Mouse (Mus musculus): ENCODE data around the gene Dgki. TPM values are rescaled to one million over a fixed set of nuclear protein-coding genes. Genes with fewer than 3 reads are reported as not detected.

Dgki gene
- total and polyA plus RNA-seq, 3 experiments: 0.05 TPM; not detected in 2

DNA sequence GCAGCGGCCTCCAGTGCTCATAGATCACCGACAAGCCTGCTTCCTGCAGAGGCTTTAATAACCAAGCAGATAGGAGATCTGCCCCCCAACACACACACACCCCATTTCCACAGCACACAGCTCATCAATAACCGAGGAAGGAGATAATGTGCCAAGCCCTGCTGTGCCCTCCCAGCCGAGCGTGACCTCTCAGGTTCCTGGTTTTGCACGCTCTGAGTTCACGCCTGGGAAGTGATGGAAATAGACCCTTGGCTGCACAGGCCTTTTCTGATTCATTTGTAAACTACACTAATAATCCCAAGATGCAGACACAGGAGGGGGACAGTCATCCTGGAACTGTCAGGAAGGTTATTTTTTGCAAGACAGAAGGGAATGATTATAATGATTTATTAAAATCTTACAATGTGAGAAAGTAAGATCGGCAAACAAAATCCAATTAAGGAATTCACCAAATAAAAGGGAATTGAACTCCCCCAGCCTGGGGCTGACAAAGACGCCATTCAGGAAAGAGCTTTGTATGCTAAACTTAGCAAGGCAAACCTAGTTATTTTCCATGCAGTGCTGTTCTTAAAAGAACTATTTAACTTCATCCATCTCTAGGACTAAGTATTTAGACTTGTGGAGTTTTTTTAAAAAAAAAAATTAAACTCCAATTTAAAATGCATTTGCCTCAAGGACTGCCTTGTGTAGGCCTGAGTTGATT, 88.3 kb downstream of the Dgki start:
- DNase-seq (ENCODE audit: low spot score) (no peak), ATAC-seq (ENCODE audit: extremely low read depth, insufficient number of reproducible peaks, low FRiP score, poor library complexity, severe bottlenecking) (no peak)
- Histone ChIP-seq H3K9me3 (replicated peaks) (peaks cover 24% of the 10 kb centered on the region), H3K4me1 (ENCODE audit: insufficient read depth, low read depth, low read length) (no peaks in the 10 kb centered on the region), H3K27me3 (ENCODE audit: insufficient read depth, low read length) (no peaks in the 10 kb centered on the region), H3K4me3 (ENCODE audit: low read depth, low read length) (no peak overlapping the region), H3K36me3 (replicated peaks) (no peaks in the 10 kb centered on the region)
- no peak for TF ChIP-seq POLR2AphosphoS5 (IDR thresholded peaks at IDR 0.05; ENCODE audit: insufficient replicate concordance, low read depth, low read length)
- TF ChIP-seq TAL1 (conservative IDR thresholded peaks at IDR 0.05; ENCODE audit: low read depth, low read length): no peak
- TF ChIP-seq GATA2 (IDR thresholded peaks at IDR 0.05; ENCODE audit: borderline replicate concordance, low read depth, low read length): no peak
- TF ChIP-seq CTCF (IDR thresholded peaks at IDR 0.05; ENCODE audit: low read depth, low read length): no peak
- no peak for TF ChIP-seq GATA1 (IDR thresholded peaks at IDR 0.05; ENCODE audit: borderline replicate concordance, low read length)

DNA sequence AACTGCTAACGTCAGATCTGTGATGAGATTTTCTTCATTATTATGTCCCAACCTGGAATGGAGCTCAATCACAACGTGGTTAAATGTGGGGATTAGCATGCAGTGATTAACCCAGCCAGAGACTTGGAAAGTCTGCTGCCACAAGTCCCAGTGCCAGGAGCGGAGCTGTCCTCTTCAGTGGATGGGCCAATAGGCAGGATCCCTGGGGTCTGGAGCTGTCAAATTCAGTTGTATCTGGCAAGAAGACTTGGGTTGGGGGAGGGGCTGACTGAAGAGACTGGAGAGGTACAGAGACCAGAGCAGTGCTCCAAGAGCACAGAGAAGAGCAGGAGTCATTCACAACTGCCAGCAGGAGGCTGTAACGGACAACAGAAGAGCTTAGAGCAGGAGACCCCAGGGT, 97.1 kb downstream of the Dgki start:
- peaks cover 4% of the 10 kb centered on the region for H3K9me3 ChIP-seq (replicated peaks)
- H3K27me3 ChIP-seq (ENCODE audit: insufficient read depth, low read length): no peaks in the 10 kb centered on the region
- no peak for ATAC-seq (ENCODE audit: extremely low read depth, insufficient number of reproducible peaks, low FRiP score, poor library complexity, severe bottlenecking)
- no peak for DNase-seq (ENCODE audit: low spot score)
- TF ChIP-seq GATA2 (IDR thresholded peaks at IDR 0.05; ENCODE audit: borderline replicate concordance, low read depth, low read length) (no peak), GATA1 (IDR thresholded peaks at IDR 0.05; ENCODE audit: borderline replicate concordance, low read length) (no peak), CTCF (IDR thresholded peaks at IDR 0.05; ENCODE audit: low read depth, low read length) (no peak), TAL1 (conservative IDR thresholded peaks at IDR 0.05; ENCODE audit: low read depth, low read length) (no peak)
- no peaks in the 10 kb centered on the region for H3K36me3 ChIP-seq (replicated peaks)
- H3K4me3 ChIP-seq (ENCODE audit: low read depth, low read length): no peak overlapping the region
- no peaks in the 10 kb centered on the region for H3K4me1 ChIP-seq (ENCODE audit: insufficient read depth, low read depth, low read length)

DNA sequence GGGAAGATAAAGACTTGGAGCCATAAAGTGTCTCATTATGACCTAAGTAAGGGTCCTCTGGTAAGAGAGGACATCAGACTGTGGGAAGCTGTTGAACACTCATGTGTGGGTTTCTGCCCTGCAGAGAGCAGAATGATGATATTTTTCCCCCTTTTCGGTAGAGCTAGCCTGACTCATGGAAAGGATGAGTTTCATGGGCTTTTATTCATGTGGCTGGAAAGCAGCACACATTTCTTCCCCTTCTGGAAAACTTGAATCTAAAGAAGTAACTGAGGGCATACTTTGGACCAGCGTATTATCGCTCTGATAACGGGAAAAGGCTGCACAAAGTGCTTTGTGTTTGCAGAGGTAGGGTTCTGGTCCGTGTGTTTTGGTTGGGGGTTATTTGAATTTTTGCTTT, 99.1 kb downstream of the Dgki start:
- Histone ChIP-seq H3K36me3 (replicated peaks) (no peaks in the 10 kb centered on the region), H3K27me3 (ENCODE audit: insufficient read depth, low read length) (no peaks in the 10 kb centered on the region), H3K9me3 (replicated peaks) (no peaks in the 10 kb centered on the region; the same call in 1 of the 2 replicates), H3K4me1 (ENCODE audit: insufficient read depth, low read depth, low read length) (no peaks in the 10 kb centered on the region), H3K4me3 (ENCODE audit: low read depth, low read length) (no peak overlapping the region)
- DNase-seq (ENCODE audit: low spot score) (no peak), ATAC-seq (ENCODE audit: extremely low read depth, insufficient number of reproducible peaks, low FRiP score, poor library complexity, severe bottlenecking) (no peak)
- TF ChIP-seq POLR2AphosphoS5 (IDR thresholded peaks at IDR 0.05; ENCODE audit: insufficient replicate concordance, low read depth, low read length) (no peak), TAL1 (conservative IDR thresholded peaks at IDR 0.05; ENCODE audit: low read depth, low read length) (no peak), GATA2 (IDR thresholded peaks at IDR 0.05; ENCODE audit: borderline replicate concordance, low read depth, low read length) (no peak), CTCF (IDR thresholded peaks at IDR 0.05; ENCODE audit: low read depth, low read length) (no peak), GATA1 (IDR thresholded peaks at IDR 0.05; ENCODE audit: borderline replicate concordance, low read length) (no peak)

DNA sequence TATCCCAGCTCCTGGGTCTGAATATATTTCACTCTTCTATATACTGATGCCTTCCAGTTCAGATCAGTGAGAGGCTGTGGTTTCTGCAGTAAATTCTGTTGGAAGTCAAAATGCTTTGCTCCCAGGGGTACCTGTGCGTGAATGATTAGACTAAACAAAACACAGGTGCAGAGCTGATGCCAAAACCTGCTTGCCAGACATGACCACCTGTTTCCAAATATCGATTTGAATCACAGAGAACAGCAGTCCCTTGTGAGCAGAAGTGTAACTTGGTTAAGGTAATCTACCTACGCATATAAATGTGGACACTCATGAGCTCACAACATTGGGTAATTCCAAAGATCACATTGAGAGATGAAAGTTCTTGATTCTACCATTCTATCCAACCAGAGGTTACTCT, 100.5 kb downstream of the Dgki start:
- TF ChIP-seq TAL1 (conservative IDR thresholded peaks at IDR 0.05; ENCODE audit: low read depth, low read length) (no peak), GATA2 (IDR thresholded peaks at IDR 0.05; ENCODE audit: borderline replicate concordance, low read depth, low read length) (no peak), GATA1 (IDR thresholded peaks at IDR 0.05; ENCODE audit: borderline replicate concordance, low read length) (no peak), CTCF (IDR thresholded peaks at IDR 0.05; ENCODE audit: low read depth, low read length) (no peak), POLR2AphosphoS5 (IDR thresholded peaks at IDR 0.05; ENCODE audit: insufficient replicate concordance, low read depth, low read length) (no peak)
- Histone ChIP-seq H3K36me3 (replicated peaks) (no peaks in the 10 kb centered on the region), H3K4me3 (ENCODE audit: low read depth, low read length) (no peak overlapping the region), H3K9me3 (replicated peaks) (no peaks in the 10 kb centered on the region; the same call in 1 of the 2 replicates), H3K27me3 (ENCODE audit: insufficient read depth, low read length) (no peaks in the 10 kb centered on the region), H3K4me1 (ENCODE audit: insufficient read depth, low read depth, low read length) (no peaks in the 10 kb centered on the region)
- no peak for DNase-seq (ENCODE audit: low spot score)
- ATAC-seq (ENCODE audit: extremely low read depth, insufficient number of reproducible peaks, low FRiP score, poor library complexity, severe bottlenecking): no peak

DNA sequence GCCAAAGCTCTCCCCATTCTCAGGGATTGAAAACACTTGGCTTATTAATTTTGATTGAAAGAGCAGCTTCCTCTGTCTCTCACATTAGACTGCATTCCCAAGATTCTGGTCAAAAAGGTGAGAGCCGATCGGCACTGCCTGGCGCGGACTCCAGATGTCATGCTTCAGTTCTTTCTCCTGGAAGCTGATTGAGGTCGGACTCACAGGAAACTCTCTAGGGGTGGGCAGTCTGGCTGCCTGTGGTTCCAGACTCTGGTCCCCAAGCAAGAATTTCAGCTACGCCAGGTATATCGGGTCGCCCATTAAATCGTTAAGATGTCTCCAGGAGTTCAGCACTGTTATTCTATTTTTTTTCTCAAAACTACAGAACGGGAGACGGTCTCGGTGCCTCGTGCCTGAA, 102.2 kb downstream of the Dgki start:
- ATAC-seq (ENCODE audit: extremely low read depth, insufficient number of reproducible peaks, low FRiP score, poor library complexity, severe bottlenecking): no peak
- no peak for TF ChIP-seq CTCF (IDR thresholded peaks at IDR 0.05; ENCODE audit: low read depth, low read length)
- TF ChIP-seq GATA1 (IDR thresholded peaks at IDR 0.05; ENCODE audit: borderline replicate concordance, low read length): no peak
- no peak for TF ChIP-seq TAL1 (conservative IDR thresholded peaks at IDR 0.05; ENCODE audit: low read depth, low read length)
- no peak for TF ChIP-seq GATA2 (IDR thresholded peaks at IDR 0.05; ENCODE audit: borderline replicate concordance, low read depth, low read length)
- no peak for TF ChIP-seq POLR2AphosphoS5 (IDR thresholded peaks at IDR 0.05; ENCODE audit: insufficient replicate concordance, low read depth, low read length)
- DNase-seq (ENCODE audit: low spot score): no peak
- no peak overlapping the region for H3K4me3 ChIP-seq (ENCODE audit: low read depth, low read length)
- H3K36me3 ChIP-seq (replicated peaks): no peaks in the 10 kb centered on the region
- no peaks in the 10 kb centered on the region for H3K27me3 ChIP-seq (ENCODE audit: insufficient read depth, low read length)
- H3K4me1 ChIP-seq (ENCODE audit: insufficient read depth, low read depth, low read length): no peaks in the 10 kb centered on the region
- H3K9me3 ChIP-seq (replicated peaks): no peaks in the 10 kb centered on the region; the same call in 1 of the 2 replicates

DNA sequence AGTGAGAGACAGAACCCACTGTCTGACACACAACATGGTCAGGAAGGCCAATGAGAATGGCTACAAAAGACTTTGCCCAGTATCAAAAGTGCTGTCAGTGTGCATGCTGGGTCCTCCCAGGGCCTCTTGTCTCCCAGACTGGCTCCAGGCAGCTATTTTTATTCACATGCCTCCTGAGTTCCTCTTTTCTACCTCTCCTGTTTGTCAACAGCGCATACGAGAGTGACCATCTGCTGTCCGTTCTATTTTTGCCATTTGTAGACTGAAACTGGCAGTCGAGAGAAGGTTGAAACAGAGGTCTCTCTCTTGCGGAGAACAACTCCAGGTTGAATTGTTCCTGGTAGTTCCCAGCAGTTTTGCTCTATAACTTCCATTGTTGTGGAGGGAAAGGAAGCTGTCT, 103.1 kb downstream of the Dgki start:
- Histone ChIP-seq H3K9me3 (replicated peaks) (no peaks in the 10 kb centered on the region; the same call in 1 of the 2 replicates), H3K36me3 (replicated peaks) (no peaks in the 10 kb centered on the region), H3K27me3 (ENCODE audit: insufficient read depth, low read length) (no peaks in the 10 kb centered on the region), H3K4me1 (ENCODE audit: insufficient read depth, low read depth, low read length) (no peaks in the 10 kb centered on the region), H3K4me3 (ENCODE audit: low read depth, low read length) (no peak overlapping the region)
- ATAC-seq (ENCODE audit: extremely low read depth, insufficient number of reproducible peaks, low FRiP score, poor library complexity, severe bottlenecking) (no peak), DNase-seq (ENCODE audit: low spot score) (no peak)
- TF ChIP-seq GATA1 (IDR thresholded peaks at IDR 0.05; ENCODE audit: borderline replicate concordance, low read length) (no peak), GATA2 (IDR thresholded peaks at IDR 0.05; ENCODE audit: borderline replicate concordance, low read depth, low read length) (no peak), POLR2AphosphoS5 (IDR thresholded peaks at IDR 0.05; ENCODE audit: insufficient replicate concordance, low read depth, low read length) (no peak), CTCF (IDR thresholded peaks at IDR 0.05; ENCODE audit: low read depth, low read length) (no peak)
